Mouse (Mus musculus): ENCODE data around the gene Tex26. TPM values are rescaled to one million over a fixed set of nuclear protein-coding genes. Genes with fewer than 3 reads are reported as not detected.

The Tex26 gene
- 2.2 TPM for polyA plus RNA-seq (2014; fragmentation: Illumina TruSeq; extraction: RNeasy Lipid Tissue Mini Kit (QIAGEN cat#74804); ENCODE audit: low read depth, low replicate concordance)

DNA sequence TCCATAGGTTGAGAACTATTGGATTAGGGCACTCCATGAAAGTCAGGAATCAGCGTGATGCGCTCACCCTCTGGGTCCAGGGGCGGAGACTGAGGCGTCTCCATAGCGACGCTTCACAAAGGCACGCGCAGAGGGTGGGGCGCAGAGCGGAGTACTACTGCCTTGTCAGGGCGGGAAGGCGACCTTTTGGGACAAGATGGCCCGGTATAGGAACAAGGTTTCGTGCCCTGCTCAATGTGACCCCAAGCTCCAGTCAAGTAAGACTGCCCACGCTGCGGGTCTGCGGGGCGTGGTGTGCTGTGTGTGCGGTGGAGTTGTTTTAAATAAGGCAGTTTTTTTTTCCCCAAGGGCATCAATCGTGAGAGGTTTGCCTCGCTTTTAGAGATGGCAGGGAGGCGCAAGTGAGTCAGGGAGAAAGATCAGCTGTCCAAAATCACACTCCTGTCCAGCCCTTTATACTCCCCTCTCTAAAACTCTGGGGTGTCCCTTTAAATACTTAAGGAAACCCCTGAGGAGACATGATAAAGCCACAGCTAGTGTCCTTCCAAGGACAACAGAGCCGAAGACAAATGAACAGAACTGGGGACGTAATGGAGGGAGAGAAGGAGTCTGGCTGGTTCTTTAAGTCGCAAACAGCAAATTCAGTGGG lies at the start of gene Tex26:
Gene Tex26 (plus strand): TSS at position 130 of the 649 bp plus-strand sequence.

DNA sequence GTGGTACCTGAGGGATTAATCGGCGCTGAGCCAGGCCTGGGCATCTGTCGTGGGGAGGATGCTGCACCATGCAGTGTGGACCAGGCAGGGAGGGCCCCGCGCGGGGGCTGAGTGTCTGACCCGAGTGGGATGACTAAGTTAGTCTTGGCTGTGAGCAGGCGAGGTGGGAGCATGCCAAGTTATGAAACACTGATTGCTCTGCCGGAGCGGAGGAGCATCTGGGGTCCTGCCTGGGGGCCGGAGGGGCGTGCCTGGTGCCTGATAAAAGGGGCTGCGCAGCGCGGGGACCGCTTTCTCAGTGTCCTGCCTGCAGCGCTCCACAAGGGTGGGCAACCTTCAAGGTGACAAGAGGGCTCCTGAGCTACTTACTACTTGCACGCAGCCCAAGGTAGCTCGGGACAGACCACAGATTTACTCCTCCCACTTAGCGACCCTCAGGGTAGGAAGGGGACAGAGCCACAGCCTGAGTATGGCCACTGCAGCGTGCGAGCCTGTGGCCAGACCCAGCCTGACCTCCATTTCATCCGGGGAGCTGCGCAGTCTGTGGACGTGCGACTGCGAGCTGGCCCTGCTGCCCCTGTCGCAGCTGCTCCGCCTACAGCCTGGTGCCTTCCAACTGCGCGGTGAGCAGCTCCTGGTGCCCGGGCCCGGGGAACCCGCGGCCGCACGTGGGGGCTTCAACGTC lies 27.8 kb upstream of the Tex26 start, which contains the start of gene Medag:
Gene Medag (plus strand): TSS at position 241 of the 685 bp plus-strand sequence.

Other genes with a start within 250 kb of the Tex26 start
- gene Alox5ap, start 174.9 kb upstream of the Tex26 start, polyA plus RNA-seq (2014; fragmentation: Illumina TruSeq; extraction: RNeasy Lipid Tissue Mini Kit (QIAGEN cat#74804); ENCODE audit: low read depth, low replicate concordance): 30.2 TPM
- gene Medag, start 27.9 kb upstream of the Tex26 start, polyA plus RNA-seq (2014; fragmentation: Illumina TruSeq; extraction: RNeasy Lipid Tissue Mini Kit (QIAGEN cat#74804); ENCODE audit: low read depth, low replicate concordance): 20.1 TPM
- gene Wdr95, start 89.0 kb downstream of the Tex26 start, polyA plus RNA-seq (2014; fragmentation: Illumina TruSeq; extraction: RNeasy Lipid Tissue Mini Kit (QIAGEN cat#74804); ENCODE audit: low read depth, low replicate concordance): 2.4 TPM
- gene Hsph1, start 196.7 kb downstream of the Tex26 start, polyA plus RNA-seq (2014; fragmentation: Illumina TruSeq; extraction: RNeasy Lipid Tissue Mini Kit (QIAGEN cat#74804); ENCODE audit: low read depth, low replicate concordance): 25.0 TPM
- 9.4 TPM for gene B3glct, start 238.6 kb downstream of the Tex26 start, polyA plus RNA-seq (2014; fragmentation: Illumina TruSeq; extraction: RNeasy Lipid Tissue Mini Kit (QIAGEN cat#74804); ENCODE audit: low read depth, low replicate concordance)

All from adipose tissue, adult 10 weeks (tissue).